Mouse (Mus musculus): ENCODE measurements at regions not wholly inside any gene's neighbourhood (a gene's known extent, or its start where the extent isn't known, plus 50 kb on each side); places are given as distances from the start of the nearest gene placed in this dataset.

- 95% methylated on average over 4 of the region's 4 CpGs for WGBS
- H3K4me1 ChIP-seq (ENCODE audit: control insufficient read depth, insufficient read depth, low read length) = no peaks in the 10 kb centered on the region
- H3K27me3 ChIP-seq (ENCODE audit: control insufficient read depth, insufficient read depth, low read length) = no peaks in the 10 kb centered on the region
- TF ChIP-seq CTCF (IDR thresholded peaks at IDR 0.05; ENCODE audit: low read depth, low read length) (no peak), POLR2A (IDR thresholded peaks at IDR 0.05; ENCODE audit: extremely low read depth, insufficient read depth, low read length) (no peak)
- H3K9ac ChIP-seq (ENCODE audit: low read depth, low read length) = no peak overlapping the region
- no peaks in the 10 kb centered on the region for H3K79me2 ChIP-seq (ENCODE audit: control insufficient read depth, insufficient read depth, low read length)
- no peak overlapping the region for H3K4me3 ChIP-seq (ENCODE audit: insufficient read depth, low read depth, low read length)
- H3K36me3 ChIP-seq (ENCODE audit: control insufficient read depth, insufficient read depth, low read length) = no peaks in the 10 kb centered on the region
- DNase-seq (ENCODE audit: extremely low read depth, low read depth, low spot score) = no peak
- no peak overlapping the region for H3K27ac ChIP-seq (replicated peaks; ENCODE audit: insufficient read depth, low read depth, low read length)
Observed at GRCm38 (mm10) chr1:73130215-73130861, 114.6 kb upstream of the Tnp1 start.

- no peaks in the 10 kb centered on the region for H3K4me1 ChIP-seq (ENCODE audit: control insufficient read depth, insufficient read depth, low read length)
Observed at GRCm38 (mm10) chr1:73123012-73123411, 107.3 kb upstream of the Tnp1 start.

GRCm38 (mm10) chr1:73118661-73119060, 103.0 kb upstream of the Tnp1 start:
- Histone ChIP-seq H3K9ac (ENCODE audit: low read depth, low read length) (no peak overlapping the region), H3K4me3 (ENCODE audit: insufficient read depth, low read depth, low read length) (no peak overlapping the region), H3K27me3 (ENCODE audit: control insufficient read depth, insufficient read depth, low read length) (no peaks in the 10 kb centered on the region), H3K36me3 (ENCODE audit: control insufficient read depth, insufficient read depth, low read length) (no peaks in the 10 kb centered on the region), H3K27ac (replicated peaks; ENCODE audit: insufficient read depth, low read depth, low read length) (no peak overlapping the region), H3K79me2 (ENCODE audit: control insufficient read depth, insufficient read depth, low read length) (no peaks in the 10 kb centered on the region), H3K4me1 (ENCODE audit: control insufficient read depth, insufficient read depth, low read length) (no peaks in the 10 kb centered on the region)
- TF ChIP-seq POLR2A (IDR thresholded peaks at IDR 0.05; ENCODE audit: extremely low read depth, insufficient read depth, low read length) = no peak
- TF ChIP-seq CTCF (IDR thresholded peaks at IDR 0.05; ENCODE audit: low read depth, low read length) = no peak
- no peak for DNase-seq (ENCODE audit: extremely low read depth, low read depth, low spot score)
- 89% methylated on average over 6 of the region's 6 CpGs for WGBS

More at GRCm38 (mm10) chr1:73123012-73123411, 107.3 kb upstream of the Tnp1 start:
- no peak overlapping the region for H3K4me3 ChIP-seq (ENCODE audit: insufficient read depth, low read depth, low read length)
- no peaks in the 10 kb centered on the region for H3K36me3 ChIP-seq (ENCODE audit: control insufficient read depth, insufficient read depth, low read length)
- H3K79me2 ChIP-seq (ENCODE audit: control insufficient read depth, insufficient read depth, low read length) = no peaks in the 10 kb centered on the region
- H3K27me3 ChIP-seq (ENCODE audit: control insufficient read depth, insufficient read depth, low read length) = no peaks in the 10 kb centered on the region
- no peak for TF ChIP-seq CTCF (IDR thresholded peaks at IDR 0.05; ENCODE audit: low read depth, low read length)
- DNase-seq (ENCODE audit: extremely low read depth, low read depth, low spot score) = no peak
- no peak overlapping the region for H3K27ac ChIP-seq (replicated peaks; ENCODE audit: insufficient read depth, low read depth, low read length)
- H3K9ac ChIP-seq (ENCODE audit: low read depth, low read length) = no peak overlapping the region
- 88% methylated on average over 9 of the region's 9 CpGs for WGBS

- Histone ChIP-seq H3K4me1 (ENCODE audit: control insufficient read depth, insufficient read depth, low read length) (no peaks in the 10 kb centered on the region), H3K27me3 (ENCODE audit: control insufficient read depth, insufficient read depth, low read length) (no peaks in the 10 kb centered on the region), H3K4me3 (ENCODE audit: insufficient read depth, low read depth, low read length) (no peak overlapping the region), H3K27ac (replicated peaks; ENCODE audit: insufficient read depth, low read depth, low read length) (no peak overlapping the region), H3K36me3 (ENCODE audit: control insufficient read depth, insufficient read depth, low read length) (no peaks in the 10 kb centered on the region), H3K9ac (ENCODE audit: low read depth, low read length) (no peak overlapping the region), H3K79me2 (ENCODE audit: control insufficient read depth, insufficient read depth, low read length) (no peaks in the 10 kb centered on the region)
- no peak for TF ChIP-seq CTCF (IDR thresholded peaks at IDR 0.05; ENCODE audit: low read depth, low read length)
- TF ChIP-seq POLR2A (IDR thresholded peaks at IDR 0.05; ENCODE audit: extremely low read depth, insufficient read depth, low read length) = no peak
- WGBS = 26% methylated on average over 2 of the region's 2 CpGs
- DNase-seq (ENCODE audit: extremely low read depth, low read depth, low spot score) = no peak
Observed at GRCm38 (mm10) chr1:73116526-73116925, 100.8 kb upstream of the Tnp1 start.

GRCm38 (mm10) chr1:73115854-73116253, 100.1 kb upstream of the Tnp1 start:
- Histone ChIP-seq H3K9ac (ENCODE audit: low read depth, low read length) (no peak overlapping the region), H3K4me1 (ENCODE audit: control insufficient read depth, insufficient read depth, low read length) (no peaks in the 10 kb centered on the region), H3K36me3 (ENCODE audit: control insufficient read depth, insufficient read depth, low read length) (no peaks in the 10 kb centered on the region), H3K27ac (replicated peaks; ENCODE audit: insufficient read depth, low read depth, low read length) (no peak overlapping the region), H3K27me3 (ENCODE audit: control insufficient read depth, insufficient read depth, low read length) (no peaks in the 10 kb centered on the region), H3K4me3 (ENCODE audit: insufficient read depth, low read depth, low read length) (no peak overlapping the region), H3K79me2 (ENCODE audit: control insufficient read depth, insufficient read depth, low read length) (no peaks in the 10 kb centered on the region)
- TF ChIP-seq CTCF (IDR thresholded peaks at IDR 0.05; ENCODE audit: low read depth, low read length) = no peak
- DNase-seq (ENCODE audit: extremely low read depth, low read depth, low spot score) = no peak
- WGBS = 87% methylated on average over 5 of the region's 5 CpGs

GRCm38 (mm10) chr1:73113137-73113536, 97.4 kb upstream of the Tnp1 start:
- no peak for TF ChIP-seq CTCF (IDR thresholded peaks at IDR 0.05; ENCODE audit: low read depth, low read length)
- no peak for TF ChIP-seq POLR2A (IDR thresholded peaks at IDR 0.05; ENCODE audit: extremely low read depth, insufficient read depth, low read length)
- Histone ChIP-seq H3K9ac (ENCODE audit: low read depth, low read length) (no peak overlapping the region), H3K27ac (replicated peaks; ENCODE audit: insufficient read depth, low read depth, low read length) (no peak overlapping the region), H3K4me3 (ENCODE audit: insufficient read depth, low read depth, low read length) (no peak overlapping the region), H3K4me1 (ENCODE audit: control insufficient read depth, insufficient read depth, low read length) (no peaks in the 10 kb centered on the region), H3K27me3 (ENCODE audit: control insufficient read depth, insufficient read depth, low read length) (no peaks in the 10 kb centered on the region), H3K36me3 (ENCODE audit: control insufficient read depth, insufficient read depth, low read length) (no peaks in the 10 kb centered on the region), H3K79me2 (ENCODE audit: control insufficient read depth, insufficient read depth, low read length) (no peaks in the 10 kb centered on the region)
- no peak for DNase-seq (ENCODE audit: extremely low read depth, low read depth, low spot score)
- 93% methylated on average over 6 of the region's 6 CpGs for WGBS

All from liver, adult 2 months (tissue).